Mouse (Mus musculus) kidney, adult 18-20 months (tissue): Measurements from ENCODE around the gene Rheb.
A peak's percentile ranks its signal among the peaks of the same experiment; 100 is the strongest.
"Not testable (repeated sequence)": the region's sequence is repeated elsewhere in the genome, so short reads cannot be mapped to it uniquely, and the experiment has no call there.

Source experiments
- DNase-seq: peaks from one replicate; pipeline ENCODE4 v3.0.0; 2021

The Rheb gene

GRCm38 (mm10) chr5:24841662-24842273 lies 656 bp downstream of the Rheb start:
- no peak for DNase-seq

- DNase-seq: peak; percentile 30
Observed at GRCm38 (mm10) chr5:24840975-24841431, 1.4 kb downstream of the Rheb start.

DNA sequence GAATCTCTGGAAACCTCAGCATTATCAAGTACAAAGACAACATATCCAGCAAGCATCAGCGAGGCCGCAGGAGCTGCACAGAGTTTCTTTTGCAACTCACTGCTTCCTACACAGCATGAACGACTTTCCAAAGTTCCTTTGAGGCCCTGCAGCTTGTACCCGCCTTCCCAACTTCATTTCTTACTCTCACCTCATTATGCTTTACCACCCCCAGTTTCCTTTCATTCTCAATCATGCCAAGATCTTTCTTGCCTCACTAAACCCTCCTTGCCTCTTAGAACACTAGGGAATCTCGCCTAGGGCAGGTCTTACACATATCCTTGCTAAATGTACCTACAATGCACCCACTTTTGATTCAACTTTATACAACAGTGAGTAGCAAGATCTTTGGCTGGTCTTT lies 7.9 kb downstream of the Rheb start:
- DNase-seq: no peak

- DNase-seq: no peak
Observed at GRCm38 (mm10) chr5:24831912-24832311, 10.5 kb downstream of the Rheb start.

- no peak for DNase-seq
Observed at GRCm38 (mm10) chr5:24828446-24828845, 14.0 kb downstream of the Rheb start.

DNA sequence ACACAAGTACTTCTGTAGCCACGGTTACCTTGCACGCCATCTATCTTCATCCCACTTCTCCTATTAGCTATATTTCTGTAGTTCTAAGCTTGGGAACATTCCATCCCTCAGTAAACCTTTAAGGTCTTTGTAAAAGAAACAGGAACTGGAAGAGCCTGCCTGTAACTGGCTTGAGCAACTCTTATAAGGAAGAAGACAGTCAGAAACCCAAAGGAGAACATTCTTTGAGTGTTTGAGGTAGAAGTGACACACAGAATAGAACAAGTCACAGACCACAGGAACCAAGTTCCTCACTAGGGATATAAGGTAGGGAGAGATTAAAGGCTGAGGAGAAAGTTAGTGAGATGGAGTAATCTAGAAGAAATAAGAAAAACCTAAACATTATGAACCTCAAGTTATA lies 15.3 kb downstream of the Rheb start:
- DNase-seq: no peak

DNA sequence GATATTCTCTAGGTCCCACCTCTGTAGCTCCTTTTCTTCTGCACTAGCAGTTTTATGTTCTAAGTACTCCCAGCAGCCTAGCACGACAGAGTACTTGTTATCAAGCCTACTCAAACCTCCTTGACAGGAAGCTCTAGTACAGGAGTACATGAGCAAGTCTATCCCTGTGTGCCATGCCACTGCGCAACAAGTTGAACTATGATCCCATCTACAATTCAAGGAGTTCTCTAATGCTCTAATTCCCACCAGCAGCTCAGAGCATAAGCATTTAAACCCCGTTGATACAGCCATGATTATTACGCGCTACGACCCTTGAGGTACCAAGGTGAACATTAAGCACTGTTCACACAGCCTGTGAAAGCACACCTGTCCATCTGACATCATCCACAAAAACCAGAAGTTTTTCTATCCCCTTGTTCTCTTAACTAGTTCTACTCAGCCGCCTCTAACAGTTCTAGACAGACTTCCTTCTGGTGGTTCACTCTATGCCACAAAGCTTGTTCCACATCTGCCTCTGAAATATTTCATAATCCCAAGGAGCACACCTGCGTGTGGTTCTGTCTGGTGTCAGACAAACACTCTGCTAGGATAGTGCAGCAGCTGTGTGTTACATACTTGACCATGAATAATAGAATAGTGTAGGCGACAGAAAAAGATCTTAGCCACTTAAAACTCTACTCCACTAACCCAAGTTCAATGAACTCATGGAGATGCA lies 16.2 kb downstream of the Rheb start:
- DNase-seq: no peak

GRCm38 (mm10) chr5:24825365-24826055 lies 16.9 kb downstream of the Rheb start:
- peak; percentile 40 for DNase-seq

GRCm38 (mm10) chr5:24823864-24824405 lies 18.5 kb downstream of the Rheb start:
- no peak for DNase-seq

DNA sequence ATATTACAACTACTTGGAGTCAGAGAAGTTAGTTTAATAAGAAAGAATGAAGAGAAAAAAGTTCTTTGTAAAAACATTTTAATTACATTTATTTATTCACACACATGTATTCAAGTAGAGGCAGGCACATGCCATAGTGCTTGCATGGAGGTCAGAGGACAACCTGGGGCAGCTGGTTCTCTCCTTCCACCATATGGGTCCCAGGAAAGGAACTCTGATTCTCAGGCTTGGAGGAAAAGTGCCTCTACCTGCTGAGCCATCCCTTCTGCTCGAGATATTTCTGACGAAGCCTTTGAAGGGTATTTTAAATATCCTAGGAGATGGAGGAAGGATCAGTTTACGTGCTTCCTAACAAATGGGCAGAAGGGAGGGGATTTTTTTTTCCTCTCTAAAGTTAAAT lies 19.6 kb downstream of the Rheb start:
- DNase-seq: no peak

GRCm38 (mm10) chr5:24822231-24822630 lies 20.2 kb downstream of the Rheb start:
- not testable (repeated sequence) for DNase-seq

- no peak for DNase-seq
Observed at GRCm38 (mm10) chr5:24821403-24821841, 21.0 kb downstream of the Rheb start.

- DNase-seq: no peak
Observed at GRCm38 (mm10) chr5:24820627-24821026, 21.8 kb downstream of the Rheb start.

DNA sequence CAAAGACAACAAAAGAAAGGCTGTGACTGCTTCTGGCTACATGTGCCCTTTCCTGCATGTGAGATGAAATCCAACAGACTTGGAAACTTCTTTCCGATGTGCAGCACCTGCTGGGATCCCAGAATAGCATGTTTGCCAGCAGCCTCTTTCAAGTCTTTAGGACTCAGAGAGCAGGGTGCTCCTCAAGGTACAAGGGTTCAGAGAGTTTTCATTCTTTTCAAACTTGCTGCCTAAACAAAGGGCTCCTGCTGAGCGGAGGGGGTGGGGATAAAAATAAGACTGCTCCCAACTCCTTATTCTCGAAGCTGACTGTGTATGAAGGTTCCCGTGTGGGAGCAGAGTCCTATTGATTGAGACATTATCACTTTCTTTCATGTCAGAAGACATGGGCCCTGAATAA lies 25.2 kb downstream of the Rheb start:
- DNase-seq: no peak

DNA sequence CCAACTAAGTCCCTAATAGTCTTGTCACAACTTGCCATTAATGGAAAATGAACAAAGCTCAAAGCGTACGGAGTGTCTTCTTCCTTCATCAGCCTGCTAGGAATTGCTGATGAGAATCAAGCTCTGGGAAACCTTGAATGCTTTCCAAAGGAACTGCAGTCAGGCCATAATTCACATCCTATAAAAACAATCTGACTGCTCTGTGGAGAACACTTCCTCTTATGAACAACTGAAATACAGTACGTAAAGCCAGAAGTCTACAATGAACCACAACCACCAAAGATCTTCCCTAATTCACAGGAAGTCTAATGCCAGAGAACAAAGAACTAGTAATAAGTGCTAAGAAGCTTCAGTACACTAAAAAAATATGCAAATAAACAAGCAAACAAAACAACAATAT lies 28.5 kb downstream of the Rheb start:
- DNase-seq: no peak

- no peak for DNase-seq
Observed at GRCm38 (mm10) chr5:24813005-24813404, 29.4 kb downstream of the Rheb start.

DNA sequence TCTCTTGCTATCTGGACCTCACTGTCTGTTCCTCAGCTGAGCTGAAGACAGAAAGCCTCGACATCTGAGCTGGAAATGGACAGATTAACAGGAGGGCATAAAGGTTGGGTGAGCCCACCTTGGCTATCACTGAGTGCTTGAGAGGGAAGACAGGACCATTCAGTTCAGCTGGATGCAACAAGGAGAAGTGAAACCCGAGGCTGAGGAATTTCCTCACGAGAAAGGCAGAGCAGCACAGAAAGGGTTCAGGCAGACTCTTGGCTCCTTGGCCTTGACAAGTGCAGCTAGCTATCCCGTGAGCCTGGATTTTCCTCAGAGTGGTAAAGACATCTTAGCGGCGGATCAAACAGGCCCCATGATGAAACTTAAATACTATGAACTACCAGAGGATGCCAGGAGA lies 37.2 kb downstream of the Rheb start:
- DNase-seq: no peak

- no peak for DNase-seq
Observed at GRCm38 (mm10) chr5:24804661-24805060, 37.8 kb downstream of the Rheb start.

GRCm38 (mm10) chr5:24801841-24802624 lies 40.4 kb downstream of the Rheb start:
- no peak for DNase-seq

- DNase-seq: peak; percentile 15
Observed at GRCm38 (mm10) chr5:24800416-24800815, 42.0 kb downstream of the Rheb start.

DNA sequence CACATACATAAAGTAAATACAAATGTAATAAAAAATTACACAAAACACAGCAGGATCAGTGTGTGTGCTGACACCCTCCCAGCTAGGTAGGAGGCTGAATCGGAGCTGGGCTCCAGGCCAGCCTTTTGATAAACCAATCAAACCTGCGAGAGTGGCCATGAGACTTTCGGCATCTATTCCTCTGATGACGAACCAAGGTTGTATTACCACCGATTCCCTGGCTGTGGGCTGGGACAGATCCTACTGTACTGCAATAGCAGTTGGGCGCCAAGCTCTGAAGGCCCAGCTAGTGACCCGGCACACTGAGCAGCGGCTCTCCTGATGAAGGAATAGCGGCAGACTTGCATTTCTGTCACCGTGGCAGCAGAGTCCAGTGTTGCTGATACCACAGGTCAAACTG lies 43.8 kb downstream of the Rheb start:
- DNase-seq: no peak

DNA sequence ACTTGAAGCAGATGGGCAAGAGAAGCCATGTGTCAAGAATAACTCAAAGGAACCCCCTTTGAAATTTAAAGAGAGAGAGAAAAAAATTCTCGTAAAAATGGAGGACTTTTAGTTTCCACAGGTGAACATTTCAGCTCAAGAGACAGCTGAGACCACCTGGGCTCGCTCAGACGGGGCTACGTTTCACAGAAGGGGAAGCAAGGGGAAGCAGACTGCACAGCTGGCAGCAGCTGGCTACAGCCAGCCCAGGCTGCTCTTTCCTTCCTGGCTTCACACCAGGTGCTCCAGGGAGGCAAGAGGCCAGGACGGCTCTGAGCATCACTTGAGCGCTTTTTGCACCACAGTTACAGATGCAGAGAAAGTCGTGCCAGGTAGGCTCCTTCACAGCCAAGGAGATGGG lies 44.6 kb downstream of the Rheb start:
- no peak for DNase-seq

DNA sequence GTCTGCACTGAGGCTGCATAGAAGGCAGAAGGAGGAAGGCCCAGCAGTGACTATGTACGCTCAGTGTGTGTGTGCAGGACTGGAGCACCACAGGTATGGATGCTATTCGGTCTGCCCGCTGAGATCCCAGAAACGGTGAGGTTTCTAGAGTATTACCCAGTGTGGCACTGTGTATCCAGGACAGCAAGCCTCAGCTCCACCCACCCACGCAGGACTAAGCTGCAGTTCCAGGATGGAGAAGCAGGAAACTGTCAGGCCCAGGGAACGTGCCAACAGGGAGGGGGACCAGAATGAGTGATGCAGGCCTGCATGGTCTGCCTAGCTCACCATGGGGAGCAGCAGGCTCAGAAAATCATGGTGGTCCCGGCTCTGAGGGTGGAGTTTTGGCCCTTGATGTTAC lies 49.5 kb downstream of the Rheb start:
- no peak for DNase-seq
